Mouse (Mus musculus): ENCODE results near the gene Fam187a. TPM values are rescaled to one million over a fixed set of nuclear protein-coding genes. Genes with fewer than 3 reads are reported as not detected.

Gene Fam187a
- total RNA-seq, 2 experiments from 2014 or later = 0.27 TPM; not detected in 1

- DNase-seq (ENCODE audit: low spot score in 2 of 2) = no peak
Observed at GRCm38 (mm10) chr11:102894716-102895115, 9.7 kb downstream of the Fam187a start.

GRCm38 (mm10) chr11:102895779-102896178 lies 10.8 kb downstream of the Fam187a start:
- no peak for DNase-seq (ENCODE audit: low spot score in 2 of 2)

DNA sequence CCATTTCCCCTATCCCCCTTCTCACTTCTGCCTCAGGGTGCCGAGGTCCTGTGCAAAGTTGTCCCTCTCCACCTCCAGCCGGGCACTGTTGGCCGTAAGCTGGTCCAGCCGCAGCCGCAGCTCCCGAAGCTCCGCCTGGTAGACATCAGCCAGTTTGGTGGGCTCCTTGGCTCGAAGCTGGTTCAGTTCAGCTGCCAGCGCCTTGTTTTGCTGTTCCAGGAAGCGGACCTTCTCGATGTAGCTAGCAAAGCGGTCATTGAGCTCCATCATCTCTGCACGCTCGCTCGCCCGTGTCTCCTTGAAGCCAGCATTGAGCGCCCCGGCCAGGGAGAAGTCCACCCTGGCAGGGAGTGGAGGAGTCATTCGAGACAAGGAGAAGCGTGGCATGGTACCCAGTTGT lies 11.7 kb downstream of the Fam187a start:
- DNase-seq (ENCODE audit: low spot score in 2 of 2) = no peak

DNA sequence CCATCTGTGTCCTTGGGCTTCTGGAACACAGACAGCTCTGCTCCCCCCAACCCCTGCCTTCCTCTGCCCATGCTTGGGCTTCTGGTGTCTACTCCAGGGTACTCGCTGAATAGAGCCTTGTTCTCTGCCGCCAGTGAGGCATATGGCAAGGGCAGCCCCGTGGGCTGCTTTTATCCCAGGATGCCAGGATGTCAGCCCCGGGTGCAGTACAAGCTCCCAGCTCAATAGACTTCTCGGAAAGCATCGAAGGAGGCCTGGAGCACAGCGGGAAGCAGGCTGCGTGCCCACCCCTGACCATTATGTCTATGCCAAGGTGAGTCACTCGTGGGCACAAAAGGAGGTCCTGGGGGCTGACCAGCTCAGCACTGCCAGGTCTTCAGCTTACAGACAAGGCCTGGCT lies 13.4 kb downstream of the Fam187a start:
- DNase-seq (ENCODE audit: low spot score in 2 of 2) = peak in 1 of 2 experiments; percentile 56

- DNase-seq (ENCODE audit: low spot score in 2 of 2) = peak; percentile 61 to 86
Observed at GRCm38 (mm10) chr11:102900763-102901162, 15.8 kb downstream of the Fam187a start, which contains the start of gene Gfap. Gfap (minus strand) TSS chr11:102900912.

- DNase-seq (ENCODE audit: low spot score in 2 of 2) = no peak
Observed at GRCm38 (mm10) chr11:102901199-102901598, 16.2 kb downstream of the Fam187a start.

GRCm38 (mm10) chr11:102902107-102902506 lies 17.1 kb downstream of the Fam187a start:
- no peak for DNase-seq (ENCODE audit: low spot score in 2 of 2)

DNA sequence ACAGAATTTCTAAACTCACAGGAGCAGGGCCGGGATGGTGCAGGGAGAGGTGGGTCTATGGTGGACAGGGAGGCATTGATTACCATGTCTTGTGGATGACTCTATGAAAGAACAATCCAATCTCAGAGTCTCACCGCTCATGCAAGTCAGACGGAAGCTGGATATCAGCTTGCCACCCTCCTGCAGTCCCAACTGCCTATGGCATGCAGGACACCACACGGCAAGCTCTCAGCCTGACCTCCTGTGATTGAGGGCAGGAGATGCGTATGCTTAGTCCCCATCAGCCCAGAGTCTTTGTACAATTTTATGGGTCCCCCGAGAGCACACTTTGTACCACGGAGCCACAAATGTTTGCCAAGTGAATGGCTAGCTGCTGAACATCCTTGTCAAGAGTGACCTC lies 18.7 kb downstream of the Fam187a start:
- DNase-seq (ENCODE audit: low spot score in 2 of 2) = no peak

DNA sequence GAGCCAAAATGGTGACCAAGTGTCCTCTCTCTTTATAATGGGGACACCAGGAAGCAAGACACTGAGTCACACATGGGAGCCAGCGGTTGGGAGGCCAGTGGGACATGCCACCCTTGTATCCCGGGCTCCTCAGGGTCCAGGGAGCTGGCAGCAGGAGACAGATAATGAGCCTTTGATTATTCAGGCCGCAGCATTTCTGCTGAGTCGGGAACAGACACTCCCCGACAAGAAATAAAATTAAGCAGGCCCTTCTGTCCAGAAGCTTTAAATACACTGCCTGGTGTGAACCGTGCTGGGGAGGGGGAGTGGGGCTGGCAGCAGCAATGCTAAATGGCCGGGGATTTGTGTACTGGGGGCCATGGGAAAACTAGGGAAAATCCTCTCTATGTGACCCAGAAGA lies 26.4 kb downstream of the Fam187a start:
- DNase-seq (ENCODE audit: low spot score in 2 of 2) = no peak

DNA sequence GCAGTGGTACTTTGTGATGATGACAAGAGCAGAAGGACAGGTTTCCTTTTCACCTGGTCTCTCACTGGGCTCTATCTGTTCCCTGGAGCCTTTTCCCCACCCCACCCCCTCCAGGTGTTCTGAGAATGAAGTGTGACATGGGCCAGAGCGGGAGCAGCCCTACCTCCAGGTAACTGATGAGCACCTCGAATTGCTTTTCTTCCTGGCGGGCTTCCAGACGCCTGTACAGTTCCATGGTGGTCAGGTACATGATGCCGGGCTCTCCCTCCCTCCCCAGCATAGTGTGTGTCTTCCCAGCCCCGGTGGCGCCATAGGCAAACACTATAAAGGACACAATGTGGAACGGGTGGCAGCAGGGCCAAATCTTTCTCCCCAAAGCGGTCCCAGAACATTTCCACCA lies 30.4 kb downstream of the Fam187a start:
- no peak for DNase-seq (ENCODE audit: low spot score in 2 of 2)

DNA sequence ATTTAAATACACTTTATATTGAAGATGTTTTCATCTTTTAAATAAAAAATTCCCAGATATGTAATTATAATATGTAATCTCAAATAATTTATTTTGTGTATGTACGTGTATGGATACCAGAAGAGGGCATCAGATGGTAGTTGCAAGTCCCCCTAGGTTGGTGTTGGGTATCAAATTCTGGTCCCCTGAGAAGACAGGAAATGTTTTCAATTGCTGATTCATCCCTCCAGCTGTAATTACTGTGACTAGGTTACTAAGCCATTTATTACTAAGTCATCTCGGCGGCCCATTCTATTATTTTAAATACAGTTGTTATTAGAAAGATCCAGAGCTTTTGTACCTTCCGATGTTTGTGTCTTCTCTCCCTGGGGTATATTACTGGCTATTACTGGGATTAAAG lies 33.1 kb downstream of the Fam187a start:
- DNase-seq (ENCODE audit: low spot score in 2 of 2) = no peak

DNA sequence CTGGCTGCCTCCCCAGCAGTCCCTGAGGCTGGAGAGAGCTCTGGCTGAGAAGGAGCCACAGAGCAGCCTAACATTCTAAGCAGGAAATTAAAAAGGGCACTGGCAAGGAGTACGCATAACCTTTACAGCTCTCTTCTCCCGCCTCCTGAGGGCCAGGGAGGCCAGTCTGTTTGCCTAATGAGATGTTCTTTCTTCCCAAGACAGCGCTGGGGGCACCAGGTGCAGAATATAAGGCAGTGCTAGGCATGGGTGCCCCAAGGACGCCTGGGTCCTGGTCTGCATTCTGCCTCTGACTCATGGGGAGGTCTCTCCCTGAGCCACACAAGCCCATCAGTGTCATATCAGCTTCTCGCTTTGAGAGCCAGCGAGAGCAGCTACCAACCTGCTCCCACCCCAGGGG lies 36.5 kb downstream of the Fam187a start:
- no peak for DNase-seq (ENCODE audit: low spot score in 2 of 2)

DNA sequence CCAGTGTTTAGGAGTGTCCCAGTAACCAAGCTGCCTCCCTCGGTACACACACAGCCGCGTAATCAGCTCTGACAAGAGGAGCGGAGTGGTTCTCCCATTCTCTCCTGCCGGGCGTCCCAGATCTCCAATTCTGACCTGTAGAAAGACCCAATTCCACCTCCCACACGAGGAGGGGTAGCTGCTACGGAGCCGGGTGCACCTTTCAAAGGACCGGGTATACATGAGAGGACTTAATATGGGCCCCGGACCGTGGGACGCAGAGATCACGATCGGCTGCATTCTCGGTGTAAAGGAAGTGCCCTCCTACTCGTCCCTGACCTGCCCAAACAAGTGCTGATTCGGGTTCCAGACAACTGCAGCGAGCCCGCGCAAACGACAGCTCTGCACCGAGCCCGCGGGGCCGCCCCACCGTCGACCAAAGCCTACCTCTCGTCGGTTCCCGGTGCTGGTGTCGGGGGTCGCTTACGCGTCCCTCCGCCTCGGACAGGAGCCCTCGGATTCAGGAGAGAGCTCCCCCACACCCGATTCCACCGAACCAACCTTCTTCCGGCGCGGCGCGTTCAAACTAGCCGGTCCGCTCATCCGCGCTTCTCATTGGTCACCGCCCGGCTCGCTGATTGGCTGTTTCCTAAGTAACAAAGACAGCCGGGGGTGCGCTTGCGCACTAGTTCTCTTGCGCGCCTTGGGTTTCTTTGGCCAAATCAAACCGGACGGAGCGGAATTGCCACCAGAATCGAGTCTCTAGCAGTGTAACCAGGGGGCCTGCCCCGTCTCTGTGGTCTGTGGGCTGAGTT lies 39.8 kb downstream of the Fam187a start, which contains the start of gene Kif18b:
Gene Kif18b (minus strand): TSS at position 568 of the 794 bp plus-strand sequence.
- peak; percentile 85 to 95 for DNase-seq (ENCODE audit: low spot score in 2 of 2)

DNA sequence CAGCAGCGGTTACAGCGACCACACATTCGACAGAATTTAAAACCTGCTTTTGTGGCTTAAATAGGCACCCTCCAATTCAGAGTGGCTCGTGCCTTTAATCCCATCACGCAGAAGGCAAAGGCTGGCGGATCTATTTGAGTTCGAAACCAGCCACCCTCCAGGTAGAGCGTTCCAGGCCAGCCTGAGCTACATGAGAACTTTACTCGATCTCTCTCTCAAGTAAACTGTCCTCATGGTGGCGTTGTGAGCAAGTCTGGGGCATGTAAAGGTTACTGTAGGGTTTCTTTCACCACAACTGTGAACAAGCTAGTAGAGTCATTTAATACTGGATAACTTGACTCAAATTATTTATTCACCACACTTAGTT lies 40.4 kb downstream of the Fam187a start:
- DNase-seq (ENCODE audit: low spot score in 2 of 2) = no peak

DNA sequence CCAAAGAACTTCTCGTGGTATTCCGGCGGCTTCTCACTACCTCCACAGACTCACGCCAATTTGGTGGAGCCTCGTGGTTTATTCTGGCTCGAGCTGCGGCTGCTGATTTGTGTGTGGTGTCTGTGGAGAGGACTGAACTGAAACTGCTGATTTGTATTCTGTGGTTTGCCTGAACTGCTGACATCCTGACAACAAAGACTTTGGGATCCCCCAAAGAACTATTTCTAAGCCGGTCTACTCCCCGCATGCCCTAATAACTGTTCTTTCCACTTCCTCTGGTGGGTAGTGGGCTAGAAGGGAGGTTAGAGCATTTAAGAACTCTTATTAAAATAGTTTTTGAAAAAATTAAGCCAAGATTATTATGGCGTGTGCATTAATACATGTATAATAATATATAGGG lies 45.7 kb downstream of the Fam187a start:
- DNase-seq (ENCODE audit: low spot score in 2 of 2) = no peak

DNA sequence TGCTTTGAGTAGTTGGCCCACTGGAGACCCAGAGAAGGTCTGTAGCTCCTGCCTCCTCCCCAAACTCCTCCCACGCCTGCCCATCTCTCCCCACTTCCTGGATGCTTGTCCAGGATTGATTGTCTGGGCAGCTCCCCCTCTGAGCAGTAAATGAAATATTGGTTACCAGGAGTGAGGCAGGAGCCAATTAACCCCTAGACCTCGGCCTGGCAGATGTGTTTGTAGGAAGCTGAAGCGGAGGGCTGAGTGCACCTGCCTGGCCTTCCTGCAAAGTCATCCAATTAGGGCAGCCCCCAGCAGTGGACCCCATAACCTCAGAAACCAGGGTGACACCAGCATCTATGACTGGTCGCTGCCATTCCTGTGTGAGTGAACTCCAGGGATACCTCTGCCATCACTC lies 51.3 kb downstream of the Fam187a start:
- no peak for DNase-seq (ENCODE audit: low spot score in 2 of 2)

Other genes with a start within 250 kb of the Fam187a start
- gene Meioc, start 221.5 kb upstream of the Fam187a start, total RNA-seq (2021) = not detected
- gene Ccdc43, start 187.4 kb upstream of the Fam187a start, total RNA-seq (2021) = 10 to 100 TPM; 30.4 to 31.9 TPM
- gene Adam11, start 123.7 kb upstream of the Fam187a start, total RNA-seq (2021) = 100 to 1,000 TPM; 166 to 185 TPM
- 1 to 10 TPM; 3.0 to 3.8 TPM for gene Gjc1, start 65.5 kb upstream of the Fam187a start, total RNA-seq (2021)
- gene Higd1b, start 49.3 kb upstream of the Fam187a start, total RNA-seq (2021) = 1 to 10 TPM; 4.0 to 4.8 TPM
- gene Eftud2, start 4.2 kb upstream of the Fam187a start, total RNA-seq (2021) = 100 to 1,000 TPM; 123 to 126 TPM
- 1 to 10 TPM; 1.5 to 2.2 TPM for gene Ccdc103, start 4.0 kb upstream of the Fam187a start, total RNA-seq (2021)
- 100 to 1,000 TPM; 441 to 481 TPM for gene Gfap, start 15.7 kb downstream of the Fam187a start, total RNA-seq (2021)
- not detected for gene Kif18b, start 40.0 kb downstream of the Fam187a start, total RNA-seq (2021)
- gene C1ql1, start 61.5 kb downstream of the Fam187a start, total RNA-seq (2021) = 10 to 100 TPM; 17.3 to 20.4 TPM
- 100 to 1,000 TPM; 166 to 172 TPM for gene Nmt1, start 143.0 kb downstream of the Fam187a start, total RNA-seq (2021)
- 10 to 100 TPM; 68.9 to 69.0 TPM for gene Dcakd, start 143.2 kb downstream of the Fam187a start, total RNA-seq (2021)
- 10 to 100 TPM; 11.0 TPM for gene Plcd3, start 216.5 kb downstream of the Fam187a start, total RNA-seq (2021)
- 10 to 100 TPM; 75.1 to 90.2 TPM for gene Acbd4, start 216.5 kb downstream of the Fam187a start, total RNA-seq (2021)
- gene Hexim1, start 231.1 kb downstream of the Fam187a start, total RNA-seq (2021) = 10 to 100 TPM; 53.7 to 57.3 TPM
- 10 to 100 TPM; 11.2 to 12.5 TPM for gene Hexim2, start 247.3 kb downstream of the Fam187a start, total RNA-seq (2021)